Mouse (Mus musculus): ENCODE results near the gene Eif3k. TPM values are rescaled to one million over a fixed set of nuclear protein-coding genes. Genes with fewer than 3 reads are reported as not detected.

The Eif3k gene
- polyA plus RNA-seq, 1 experiment = 228 TPM

DNA sequence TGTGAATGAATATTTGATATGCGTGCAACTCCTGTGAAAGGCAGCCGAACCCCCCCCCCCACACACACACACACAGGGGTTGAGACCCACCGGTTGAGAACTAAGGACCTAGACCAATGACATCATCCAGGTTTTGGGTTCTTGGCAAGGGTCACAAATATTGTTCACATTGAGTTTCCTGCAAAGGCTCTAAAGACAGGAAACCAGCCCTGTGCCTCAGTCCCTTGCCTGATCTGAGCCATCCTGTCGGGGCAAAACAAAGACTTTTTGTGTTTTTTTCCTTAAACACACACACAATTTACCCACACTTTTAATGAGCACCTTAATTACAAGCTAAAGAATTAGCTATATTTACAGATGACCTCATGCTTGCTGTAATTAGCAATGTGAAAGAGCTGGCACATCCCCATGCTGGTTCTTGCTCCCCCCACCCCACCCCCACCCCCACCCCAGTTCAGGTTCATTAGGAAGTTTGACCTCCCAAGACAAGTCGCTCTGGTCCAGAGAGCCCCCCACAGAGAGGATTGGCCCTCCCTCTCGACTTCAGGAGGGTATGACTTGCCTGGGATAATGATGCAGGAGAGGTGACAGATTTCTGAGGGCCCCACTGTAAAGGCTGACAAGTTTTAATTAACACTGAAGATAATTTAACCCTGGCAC lies 36.8 kb downstream of the Eif3k start:
- H3K27ac ChIP-seq (ENCODE audit: insufficient read depth, low read depth, low read length) = no peak overlapping the region
- TF ChIP-seq POLR2A (IDR thresholded peaks at IDR 0.05; ENCODE audit: borderline replicate concordance, low read depth, low read length) (no peak), CTCF (IDR thresholded peaks at IDR 0.05; ENCODE audit: low read depth, low read length) (no peak)
- no peak overlapping the region for H3K4me3 ChIP-seq (ENCODE audit: insufficient read depth, low read length)
- peaks cover 41% of the 10 kb centered on the region for H3K4me1 ChIP-seq (ENCODE audit: control insufficient read depth, insufficient read depth, low read length)

DNA sequence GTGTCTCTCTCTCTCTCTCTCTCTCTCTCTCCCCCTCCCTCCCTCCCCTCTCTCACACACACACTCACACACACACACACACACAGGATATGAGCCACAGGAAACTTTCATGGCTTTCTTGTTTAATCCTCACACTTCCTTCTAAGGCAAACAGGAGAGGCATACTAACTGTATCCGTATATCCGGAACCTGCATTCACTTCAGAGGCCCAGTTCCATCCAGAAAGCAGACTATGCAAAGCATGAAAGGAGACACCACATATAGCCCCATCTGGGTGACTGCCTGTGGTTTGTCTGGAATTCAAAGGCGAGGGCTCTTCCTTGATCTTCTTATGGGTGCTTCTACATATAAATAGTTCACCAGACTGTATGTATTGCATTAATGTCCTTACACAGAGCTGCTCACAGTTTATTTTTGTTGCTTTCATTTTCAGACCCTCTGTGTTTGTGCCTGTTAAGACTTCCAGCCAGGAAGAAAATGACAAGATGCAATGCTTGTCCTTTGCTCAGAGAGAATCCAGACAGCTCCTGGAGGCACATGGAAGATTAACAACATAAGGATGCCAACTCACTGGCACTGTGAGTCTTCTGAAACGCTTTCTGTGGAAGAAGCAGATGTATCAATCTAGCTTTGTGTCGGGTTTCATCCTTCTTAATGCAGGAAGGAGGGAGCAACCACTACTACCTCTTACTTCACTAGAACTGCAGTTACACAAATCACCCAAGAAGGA lies 38.0 kb downstream of the Eif3k start:
- peaks cover 38% of the 10 kb centered on the region for H3K4me1 ChIP-seq (ENCODE audit: control insufficient read depth, insufficient read depth, low read length)
- H3K4me3 ChIP-seq (ENCODE audit: insufficient read depth, low read length) = no peak overlapping the region
- no peak for TF ChIP-seq POLR2A (IDR thresholded peaks at IDR 0.05; ENCODE audit: borderline replicate concordance, low read depth, low read length)
- no peak for TF ChIP-seq CTCF (IDR thresholded peaks at IDR 0.05; ENCODE audit: low read depth, low read length)
- H3K27ac ChIP-seq (ENCODE audit: insufficient read depth, low read depth, low read length) = no peak overlapping the region

DNA sequence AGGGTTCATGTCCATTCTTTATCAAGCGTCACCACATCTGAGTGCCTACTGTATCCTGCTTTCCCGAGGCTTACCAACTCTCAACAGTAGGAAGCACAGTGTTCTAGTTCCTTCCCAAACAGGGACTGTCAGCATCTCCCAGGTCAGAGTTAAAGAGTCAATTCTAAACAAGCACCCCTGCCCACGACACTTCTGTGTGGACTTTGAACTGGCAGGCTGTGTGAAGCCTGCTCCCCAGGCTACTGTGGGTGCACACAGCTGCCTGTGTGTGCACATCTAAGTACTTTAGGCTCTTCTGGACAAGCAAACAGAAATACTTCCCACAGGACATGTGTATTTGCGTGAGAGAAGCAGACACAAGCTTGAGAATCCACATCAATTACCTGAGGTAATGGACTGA lies 40.1 kb downstream of the Eif3k start:
- peaks cover 32% of the 10 kb centered on the region for H3K4me1 ChIP-seq (ENCODE audit: control insufficient read depth, insufficient read depth, low read length)
- H3K27ac ChIP-seq (ENCODE audit: insufficient read depth, low read depth, low read length) = no peak overlapping the region
- TF ChIP-seq POLR2A (IDR thresholded peaks at IDR 0.05; ENCODE audit: borderline replicate concordance, low read depth, low read length) (no peak), CTCF (IDR thresholded peaks at IDR 0.05; ENCODE audit: low read depth, low read length) (no peak)
- no peak overlapping the region for H3K4me3 ChIP-seq (ENCODE audit: insufficient read depth, low read length)

DNA sequence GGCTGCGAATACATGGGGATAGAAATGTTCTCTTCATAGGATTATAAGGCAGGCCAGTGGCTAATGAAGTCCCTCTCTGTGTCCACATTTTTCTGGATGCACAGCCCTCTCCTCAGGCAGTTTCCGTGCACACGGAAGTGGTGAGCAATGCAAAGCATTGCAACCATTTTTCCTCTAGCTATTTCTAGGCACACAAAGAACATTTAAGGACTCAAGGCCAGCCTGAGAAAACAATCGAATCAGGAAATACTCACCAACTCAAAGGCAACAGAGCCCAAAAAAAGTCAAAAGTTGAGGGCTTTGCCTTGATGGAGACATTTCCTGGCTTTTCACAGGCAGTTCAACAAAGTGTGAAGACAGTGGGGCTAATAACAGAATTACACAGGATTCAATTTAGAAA lies 40.5 kb downstream of the Eif3k start:
- Histone ChIP-seq H3K27ac (ENCODE audit: insufficient read depth, low read depth, low read length) (no peak overlapping the region), H3K4me1 (ENCODE audit: control insufficient read depth, insufficient read depth, low read length) (peaks cover 28% of the 10 kb centered on the region), H3K4me3 (ENCODE audit: insufficient read depth, low read length) (no peak overlapping the region)
- no peak for TF ChIP-seq POLR2A (IDR thresholded peaks at IDR 0.05; ENCODE audit: borderline replicate concordance, low read depth, low read length)

DNA sequence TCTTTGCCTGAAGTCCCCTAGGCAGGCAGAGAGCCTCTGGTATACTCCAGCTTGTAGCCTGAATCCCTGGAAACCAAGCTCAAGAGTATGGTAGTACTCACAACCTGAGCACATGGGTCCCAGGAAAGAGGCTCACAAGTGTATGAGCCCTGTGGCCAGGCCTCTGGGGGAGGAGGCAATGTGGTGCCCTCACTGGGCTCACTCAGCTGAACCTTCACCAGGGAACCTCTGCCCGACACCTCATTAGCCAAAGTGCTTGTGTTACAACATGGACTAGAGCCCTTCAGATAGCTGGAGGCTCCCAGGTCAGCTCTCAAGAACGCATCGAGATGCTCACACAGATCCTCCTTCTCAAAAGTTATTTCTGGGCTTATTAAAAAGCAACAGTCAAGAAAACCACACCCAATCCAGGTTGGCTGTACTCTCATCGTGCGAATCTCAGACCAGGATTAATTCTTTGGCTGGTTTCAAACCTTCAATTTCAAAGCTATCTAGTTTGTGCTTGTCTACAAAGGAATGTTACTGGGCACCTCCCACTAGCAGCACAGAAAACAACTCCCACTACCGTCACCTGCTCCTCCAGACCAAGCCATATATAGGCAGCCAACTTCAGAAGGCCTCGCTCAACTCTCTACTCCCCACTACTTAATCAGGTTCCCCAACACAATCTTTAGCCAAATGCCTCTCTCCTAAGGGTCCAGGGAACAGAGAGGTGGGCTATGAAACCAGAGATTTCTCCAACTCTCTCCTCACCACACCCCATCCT lies 42.1 kb downstream of the Eif3k start:
- Histone ChIP-seq H3K27ac (ENCODE audit: insufficient read depth, low read depth, low read length) (no peak overlapping the region), H3K4me3 (ENCODE audit: insufficient read depth, low read length) (no peak overlapping the region), H3K4me1 (ENCODE audit: control insufficient read depth, insufficient read depth, low read length) (peaks cover 16% of the 10 kb centered on the region)
- TF ChIP-seq CTCF (IDR thresholded peaks at IDR 0.05; ENCODE audit: low read depth, low read length) (no peak), POLR2A (IDR thresholded peaks at IDR 0.05; ENCODE audit: borderline replicate concordance, low read depth, low read length) (no peak)

DNA sequence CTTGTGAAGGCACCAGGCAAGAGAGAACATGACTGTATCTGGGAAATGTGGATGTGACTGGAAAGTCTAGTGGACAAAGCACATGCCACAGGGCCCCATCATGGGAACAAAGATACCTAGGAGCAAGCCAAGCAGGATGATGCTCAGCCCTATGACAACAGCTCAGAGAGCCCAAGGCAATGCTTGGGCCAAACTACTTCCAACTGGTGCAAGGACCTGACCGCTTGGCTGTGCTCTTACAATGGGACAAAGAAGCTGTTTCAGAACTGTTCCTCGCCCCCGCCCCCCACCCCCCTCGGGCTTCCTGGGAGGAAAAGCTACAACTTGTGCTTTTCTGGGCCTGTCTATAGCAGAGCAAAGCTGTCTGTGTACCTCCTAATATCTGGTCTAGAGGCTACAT lies 43.0 kb downstream of the Eif3k start:
- TF ChIP-seq CTCF (IDR thresholded peaks at IDR 0.05; ENCODE audit: low read depth, low read length) (no peak), POLR2A (IDR thresholded peaks at IDR 0.05; ENCODE audit: borderline replicate concordance, low read depth, low read length) (no peak)
- Histone ChIP-seq H3K27ac (ENCODE audit: insufficient read depth, low read depth, low read length) (no peak overlapping the region), H3K4me1 (ENCODE audit: control insufficient read depth, insufficient read depth, low read length) (peaks cover 12% of the 10 kb centered on the region), H3K4me3 (ENCODE audit: insufficient read depth, low read length) (no peak overlapping the region)

DNA sequence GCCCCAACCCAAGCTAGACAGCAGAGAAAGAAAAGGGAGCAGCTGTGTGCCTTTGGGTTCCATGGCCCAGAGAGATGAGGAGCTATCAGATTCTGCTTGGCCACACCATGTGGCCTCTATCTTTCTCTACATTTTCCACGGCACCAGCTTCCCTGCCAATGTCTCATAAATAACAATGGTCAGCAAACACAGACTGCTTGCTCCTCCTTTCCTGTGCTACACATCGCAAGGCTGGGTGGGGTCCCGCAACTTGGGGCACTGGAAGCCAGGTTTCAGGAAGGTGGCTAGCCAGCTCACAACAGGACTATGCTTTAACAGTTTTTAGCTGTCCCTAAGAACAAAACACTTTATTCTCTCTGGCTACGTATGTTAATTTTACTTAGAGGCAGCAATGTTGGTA lies 44.9 kb downstream of the Eif3k start:
- Histone ChIP-seq H3K27ac (ENCODE audit: insufficient read depth, low read depth, low read length) (no peak overlapping the region), H3K4me1 (ENCODE audit: control insufficient read depth, insufficient read depth, low read length) (peaks cover 21% of the 10 kb centered on the region), H3K4me3 (ENCODE audit: insufficient read depth, low read length) (no peak overlapping the region)
- TF ChIP-seq POLR2A (IDR thresholded peaks at IDR 0.05; ENCODE audit: borderline replicate concordance, low read depth, low read length) (no peak), CTCF (IDR thresholded peaks at IDR 0.05; ENCODE audit: low read depth, low read length) (no peak)

DNA sequence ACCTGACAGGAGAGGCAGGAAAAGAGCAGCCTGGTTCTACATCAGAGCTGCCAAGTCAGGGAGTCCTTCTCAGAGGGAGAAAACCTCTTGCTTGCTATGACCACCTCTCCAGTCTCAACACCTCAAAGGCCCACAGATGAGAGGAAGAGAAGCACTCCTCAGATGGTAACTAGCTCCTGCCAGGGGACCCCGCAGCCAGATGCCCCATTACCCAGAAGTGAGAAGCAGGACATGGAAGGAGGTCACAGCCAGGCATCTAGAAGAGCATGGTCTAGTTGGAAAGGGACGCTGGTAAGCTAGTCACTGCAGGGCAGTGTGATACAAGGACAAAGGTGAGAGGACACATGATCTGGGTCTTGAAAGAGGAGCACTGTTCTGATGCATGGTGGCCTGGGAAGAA lies 47.8 kb downstream of the Eif3k start:
- H3K27ac ChIP-seq (ENCODE audit: insufficient read depth, low read depth, low read length) = no peak overlapping the region
- H3K4me3 ChIP-seq (ENCODE audit: insufficient read depth, low read length) = no peak overlapping the region
- TF ChIP-seq CTCF (IDR thresholded peaks at IDR 0.05; ENCODE audit: low read depth, low read length) (no peak), POLR2A (IDR thresholded peaks at IDR 0.05; ENCODE audit: borderline replicate concordance, low read depth, low read length) (no peak)
- H3K4me1 ChIP-seq (ENCODE audit: control insufficient read depth, insufficient read depth, low read length) = peaks cover 37% of the 10 kb centered on the region

DNA sequence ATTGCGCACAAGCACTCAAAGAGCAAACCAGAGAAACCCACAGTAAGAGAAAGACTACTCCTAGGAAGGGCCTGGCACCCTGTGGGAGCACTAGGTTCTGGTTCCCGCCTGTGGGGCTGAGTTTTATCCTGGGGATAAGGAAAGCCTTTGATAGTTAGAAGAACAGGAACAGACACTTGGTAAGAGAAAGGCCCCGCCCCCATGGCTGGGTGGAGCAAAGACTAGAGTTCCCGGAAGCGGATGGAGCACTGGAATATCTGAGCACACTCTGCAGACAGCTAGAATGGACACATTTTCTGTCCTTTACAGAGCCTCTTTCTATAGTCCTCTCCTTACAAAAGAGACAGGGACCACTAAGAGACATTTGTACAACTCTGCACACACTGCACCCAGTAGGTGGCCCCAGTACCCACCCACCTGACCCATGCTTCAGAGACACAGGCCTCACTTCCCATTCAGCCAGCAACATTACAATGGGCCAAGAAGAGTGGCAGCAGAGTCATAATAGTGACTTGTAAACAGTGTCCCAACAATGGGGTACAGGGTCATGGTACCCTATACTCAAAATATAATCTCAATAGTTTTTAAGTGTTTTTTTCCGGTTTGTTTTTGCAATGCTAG lies 49.1 kb downstream of the Eif3k start:
- Histone ChIP-seq H3K27ac (ENCODE audit: insufficient read depth, low read depth, low read length) (peak overlapping the region; percentile 65), H3K4me1 (ENCODE audit: control insufficient read depth, insufficient read depth, low read length) (peaks cover 34% of the 10 kb centered on the region)

More for the DNA sequence above, 49.1 kb downstream of the Eif3k start:
- H3K4me3 ChIP-seq (ENCODE audit: insufficient read depth, low read length) = no peak overlapping the region
- TF ChIP-seq CTCF (IDR thresholded peaks at IDR 0.05; ENCODE audit: low read depth, low read length) (no peak), POLR2A (IDR thresholded peaks at IDR 0.05; ENCODE audit: borderline replicate concordance, low read depth, low read length) (no peak)

All from bone marrow macrophage, adult 2 months (primary cell).